Mouse (Mus musculus): Measurements from ENCODE around the gene Slc15a1.
A peak's percentile ranks its signal among the peaks of the same experiment; 100 is the strongest.
"Not testable (repeated sequence)": the region's sequence is repeated elsewhere in the genome, so short reads cannot be mapped to it uniquely, and the experiment has no call there.

Slc15a1 gene

GRCm38 (mm10) chr14:121451424-121452029 lies 53.5 kb downstream of the Slc15a1 start:
- DNase-seq (ENCODE audit: low read depth, low spot score) = no peak

GRCm38 (mm10) chr14:121450504-121451423 lies 54.3 kb downstream of the Slc15a1 start:
- DNase-seq (ENCODE audit: low read depth, low spot score) = peak; percentile 82

DNA sequence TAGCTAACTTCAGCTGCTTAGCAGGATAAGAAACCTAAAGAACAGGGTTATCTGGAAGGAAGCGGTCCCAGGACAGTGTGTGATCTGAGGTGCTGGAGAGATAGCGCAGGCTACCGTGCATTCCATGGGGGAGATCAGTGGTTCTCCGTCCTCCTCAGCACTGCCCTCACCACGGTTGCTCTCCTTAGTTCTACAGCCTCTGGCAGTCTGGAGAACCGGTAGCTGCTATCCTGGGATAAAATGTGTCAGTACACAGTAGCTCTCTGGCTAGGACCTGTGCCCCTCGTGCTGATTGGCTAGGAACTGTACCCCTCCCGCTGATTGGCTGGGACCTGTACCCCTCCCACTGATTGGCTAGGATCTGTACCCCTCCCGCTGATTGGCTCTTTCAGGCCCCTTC lies 58.1 kb downstream of the Slc15a1 start:
- DNase-seq (ENCODE audit: low read depth, low spot score) = peak; percentile 92

DNA sequence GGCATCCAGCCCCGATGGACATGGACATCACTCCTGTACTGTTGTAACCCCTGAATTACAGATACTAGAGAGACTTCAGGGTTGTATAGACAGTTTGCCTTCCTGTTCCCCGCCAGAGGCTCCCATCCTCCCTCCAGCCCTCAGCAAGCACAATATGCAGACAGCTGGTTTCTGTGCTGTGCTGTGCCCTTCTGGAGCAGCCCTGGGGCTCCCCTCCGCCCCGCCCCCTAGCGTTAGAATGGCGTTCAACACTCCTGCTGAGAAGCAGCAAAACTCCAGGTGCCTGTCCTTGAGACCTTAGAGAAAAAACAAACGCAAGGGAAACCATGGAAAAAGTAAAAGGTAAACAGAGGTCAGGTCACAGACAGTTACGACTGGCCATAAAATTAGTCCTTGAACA lies 59.9 kb downstream of the Slc15a1 start:
- peak; percentile 81 for DNase-seq (ENCODE audit: low read depth, low spot score)

- DNase-seq (ENCODE audit: low read depth, low spot score) = peak; percentile 65
These were observed 64.2 kb downstream of the Slc15a1 start for GRCm38 (mm10) chr14:121440807-121441206.

- no peak for DNase-seq (ENCODE audit: low read depth, low spot score)
These were observed 68.0 kb downstream of the Slc15a1 start for GRCm38 (mm10) chr14:121437026-121437425.

GRCm38 (mm10) chr14:121436455-121436854 lies 68.6 kb downstream of the Slc15a1 start:
- no peak for DNase-seq (ENCODE audit: low read depth, low spot score)

GRCm38 (mm10) chr14:121435794-121436193 lies 69.3 kb downstream of the Slc15a1 start:
- DNase-seq (ENCODE audit: low read depth, low spot score) = peak; percentile 39

GRCm38 (mm10) chr14:121431261-121431660 lies 73.8 kb downstream of the Slc15a1 start:
- DNase-seq (ENCODE audit: low read depth, low spot score) = no peak

DNA sequence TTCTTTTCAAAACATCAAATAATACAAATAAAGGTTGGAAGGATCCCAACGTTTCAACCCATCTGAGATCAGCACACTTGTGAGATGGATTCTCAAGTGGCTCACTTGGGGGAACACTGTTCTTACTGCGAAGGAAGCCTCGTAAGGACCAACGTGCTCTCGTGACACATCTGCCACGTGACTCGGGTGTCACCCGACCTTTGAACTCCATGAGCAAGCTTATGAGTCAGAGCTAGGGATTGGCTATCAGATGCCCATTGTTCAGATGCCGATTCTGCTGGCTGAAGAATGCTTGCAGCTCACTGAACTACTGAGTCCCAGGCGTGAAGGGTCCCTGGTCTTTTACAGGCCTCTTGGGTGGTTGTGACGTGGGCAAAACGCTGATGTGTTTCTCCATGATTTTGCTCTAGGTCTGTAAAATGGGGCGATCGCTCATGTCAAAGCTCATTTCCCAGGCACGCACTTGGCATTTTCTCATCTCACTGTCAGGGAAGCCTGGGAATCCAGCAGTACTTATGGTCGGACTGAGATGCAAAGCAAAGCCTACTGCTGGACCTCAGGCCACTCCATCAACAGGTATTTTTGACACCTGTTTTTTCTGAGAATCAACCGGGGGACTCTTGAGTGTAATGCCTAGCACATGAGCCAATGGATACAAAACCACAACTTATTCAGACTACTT lies 75.1 kb downstream of the Slc15a1 start:
- DNase-seq (ENCODE audit: low read depth, low spot score) = no peak

- DNase-seq (ENCODE audit: low read depth, low spot score) = peak; percentile 57
These were observed 76.9 kb downstream of the Slc15a1 start for GRCm38 (mm10) chr14:121428148-121428547.

DNA sequence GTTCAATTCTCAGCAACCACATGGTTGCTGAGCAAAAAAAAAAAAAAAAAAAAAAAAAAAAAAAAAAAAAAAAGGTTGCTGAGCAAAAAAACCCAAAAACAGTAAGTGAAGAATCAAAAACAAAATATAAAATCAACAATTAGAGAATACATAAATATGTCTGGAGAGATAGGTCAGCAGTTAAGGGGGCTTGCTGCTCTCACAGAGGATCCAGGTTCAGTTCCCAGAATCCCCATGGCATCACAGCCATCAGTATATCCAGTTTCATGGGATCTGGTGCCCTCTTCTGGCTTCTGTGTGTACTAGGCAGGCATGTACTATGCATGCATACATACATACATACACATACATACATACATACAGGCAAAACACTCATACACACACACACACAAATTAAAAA lies 78.3 kb downstream of the Slc15a1 start:
- DNase-seq (ENCODE audit: low read depth, low spot score) = peak; percentile 70

DNA sequence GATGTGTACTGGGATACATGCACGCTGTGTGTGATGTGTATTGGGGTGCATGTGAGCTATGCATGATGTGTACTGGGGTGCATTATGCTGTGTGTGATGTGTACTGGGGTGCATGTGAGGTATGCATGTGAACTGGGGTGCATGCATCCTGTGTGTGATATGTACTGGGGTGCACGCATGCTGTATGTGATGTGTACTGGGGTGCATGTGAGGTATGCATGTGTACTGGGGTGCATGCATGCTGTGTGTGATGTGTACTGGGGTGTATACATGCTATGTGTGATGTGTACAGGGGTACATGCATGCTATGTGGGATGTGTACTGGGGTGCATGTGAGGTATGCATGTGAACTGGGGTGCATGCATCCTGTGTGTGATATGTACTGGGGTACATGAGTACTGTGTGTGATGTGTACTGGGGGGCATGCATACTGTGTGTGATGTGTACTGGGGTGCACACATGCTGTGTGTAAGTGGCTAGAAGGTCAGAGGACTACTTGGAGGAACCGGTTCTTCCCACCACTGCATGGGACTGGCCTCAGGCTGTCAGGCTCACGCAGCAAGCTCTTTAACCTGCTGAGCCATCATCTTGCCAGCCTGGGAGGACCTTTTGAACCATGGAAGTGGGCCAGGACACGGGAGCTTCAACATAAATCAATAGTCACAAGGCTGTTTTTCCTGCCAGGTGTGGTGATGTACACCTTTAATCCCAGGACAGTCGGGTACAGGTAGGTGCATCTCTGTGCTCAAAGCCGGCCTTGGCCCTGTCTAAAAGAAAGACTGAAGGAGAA lies 79.9 kb downstream of the Slc15a1 start:
- DNase-seq (ENCODE audit: low read depth, low spot score) = no peak

GRCm38 (mm10) chr14:121423341-121423751 lies 81.7 kb downstream of the Slc15a1 start:
- DNase-seq (ENCODE audit: low read depth, low spot score) = no peak

GRCm38 (mm10) chr14:121422664-121423340 lies 82.2 kb downstream of the Slc15a1 start:
- DNase-seq (ENCODE audit: low read depth, low spot score) = no peak

GRCm38 (mm10) chr14:121422000-121422399 lies 83.1 kb downstream of the Slc15a1 start:
- no peak for DNase-seq (ENCODE audit: low read depth, low spot score)

GRCm38 (mm10) chr14:121417594-121417993 lies 87.5 kb downstream of the Slc15a1 start:
- DNase-seq (ENCODE audit: low read depth, low spot score) = no peak

DNA sequence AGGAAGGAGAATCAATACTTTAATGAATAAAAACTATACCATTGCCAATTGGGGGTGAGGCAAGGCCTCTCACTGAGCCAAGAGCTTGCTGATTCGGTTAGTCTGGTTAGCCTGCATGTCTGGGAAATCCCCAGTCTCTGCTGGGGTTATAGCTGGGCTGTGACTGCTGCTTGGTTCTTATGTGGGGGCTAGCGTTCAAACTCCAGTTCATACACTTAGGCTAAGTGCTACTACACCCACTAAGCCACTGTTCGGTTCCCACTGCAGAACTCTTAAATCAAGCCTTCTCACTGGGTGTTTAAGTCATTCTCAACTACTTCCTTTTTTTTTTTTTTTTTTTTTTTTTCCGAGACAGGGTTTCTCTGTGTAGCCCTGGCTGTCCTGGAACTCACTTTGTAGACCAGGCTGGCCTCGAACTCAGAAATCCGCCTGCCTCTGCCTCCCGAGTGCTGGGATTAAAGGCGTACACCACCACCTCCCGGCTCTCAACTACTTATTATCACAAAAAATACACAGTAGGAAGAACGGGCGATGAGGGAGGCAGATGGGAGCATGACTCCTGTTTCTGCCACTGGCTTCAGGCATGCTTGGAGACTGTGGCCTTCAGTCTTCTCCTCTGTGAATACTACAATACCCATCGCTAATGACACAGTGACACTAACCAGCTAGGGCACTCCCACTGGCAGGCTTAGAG lies 88.3 kb downstream of the Slc15a1 start:
- DNase-seq (ENCODE audit: low read depth, low spot score) = no peak

DNA sequence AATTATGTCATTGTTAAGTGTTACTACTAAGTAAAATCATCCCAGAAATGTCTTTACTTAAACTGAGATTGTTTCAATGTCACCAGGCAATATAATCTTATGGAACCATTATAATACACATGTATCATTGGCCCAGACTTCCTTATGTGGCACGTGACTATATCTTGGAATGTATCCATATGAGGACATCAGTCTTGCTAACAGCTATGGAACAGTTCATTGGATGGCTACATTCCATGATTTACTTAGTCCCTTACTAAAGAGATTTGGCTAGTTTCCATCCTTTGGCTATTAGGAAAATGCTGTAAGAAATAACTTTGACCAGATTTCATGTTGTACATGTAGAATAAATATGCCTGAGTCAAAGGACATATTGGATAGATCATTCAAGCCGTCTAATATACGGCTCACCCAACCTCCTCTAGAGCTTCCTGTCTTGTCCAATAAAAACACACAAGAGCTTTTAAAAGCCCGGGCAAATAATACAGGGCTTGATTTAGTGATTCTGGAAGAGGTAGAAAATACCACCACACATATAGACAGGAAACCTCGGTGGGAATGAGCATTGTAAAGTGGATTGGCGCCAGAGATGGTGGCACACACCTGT lies 90.3 kb downstream of the Slc15a1 start:
- DNase-seq (ENCODE audit: low read depth, low spot score) = no peak

DNA sequence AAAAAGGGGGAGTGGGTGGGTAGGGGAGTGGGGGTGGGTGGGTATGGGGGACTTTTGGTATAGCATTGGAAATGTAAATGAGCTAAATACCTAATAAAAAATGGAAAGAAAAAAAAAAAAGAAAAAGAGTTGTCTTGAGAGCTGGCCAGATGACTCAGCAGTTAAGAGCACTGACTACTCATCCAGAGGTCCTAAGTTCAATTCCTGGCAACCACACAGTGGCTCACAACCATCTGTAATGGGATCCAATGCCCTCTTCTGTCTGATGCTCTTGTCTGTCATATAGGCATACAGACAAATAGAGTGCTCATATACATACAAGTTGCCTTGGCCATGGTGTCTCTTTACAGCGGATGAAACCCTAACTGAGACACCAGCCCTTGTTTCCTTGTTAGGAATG lies 91.3 kb downstream of the Slc15a1 start:
- not testable (repeated sequence) for DNase-seq (ENCODE audit: low read depth, low spot score)
